Mouse (Mus musculus): ENCODE measurements around the gene Gpr155. TPM values are rescaled to one million over a fixed set of nuclear protein-coding genes. Genes with fewer than 3 reads are reported as not detected.

Gpr155 gene
- polyA plus RNA-seq, 1 experiment from 2014 or later: 4.7 TPM

- peak overlapping the region; percentile 82 for H3K27ac ChIP-seq
- peak overlapping the region; percentile 98 for H3K4me2 ChIP-seq
- no peaks in the 10 kb centered on the region for H3K36me3 ChIP-seq
- no peaks in the 10 kb centered on the region for H3K9me3 ChIP-seq (replicated peaks)
- H3K9ac ChIP-seq: peak overlapping the region; percentile 71
- peaks cover 8% of the 10 kb centered on the region for H3K4me1 ChIP-seq (replicated peaks)
- WGBS: 1% methylated on average over 29 of the region's 29 CpGs
- no peak; the same call in 1 of the 2 replicates for ATAC-seq (replicated peaks; ENCODE audit: insufficient number of reproducible peaks, insufficient read depth, low FRiP score, low read depth)
- H3K27me3 ChIP-seq: no peaks in the 10 kb centered on the region
- peak overlapping the region; percentile 85 for H3K4me3 ChIP-seq
These were observed 574 bp downstream of the Gpr155 start for GRCm38 (mm10) chr2:73385641-73386355.

- Histone ChIP-seq H3K9me3 (replicated peaks) (no peaks in the 10 kb centered on the region), H3K27ac (peak overlapping the region; percentile 82; the same call in 1 of the 2 replicates), H3K9ac (no peak overlapping the region)
These were observed 1.2 kb downstream of the Gpr155 start for GRCm38 (mm10) chr2:73385172-73385571.

DNA sequence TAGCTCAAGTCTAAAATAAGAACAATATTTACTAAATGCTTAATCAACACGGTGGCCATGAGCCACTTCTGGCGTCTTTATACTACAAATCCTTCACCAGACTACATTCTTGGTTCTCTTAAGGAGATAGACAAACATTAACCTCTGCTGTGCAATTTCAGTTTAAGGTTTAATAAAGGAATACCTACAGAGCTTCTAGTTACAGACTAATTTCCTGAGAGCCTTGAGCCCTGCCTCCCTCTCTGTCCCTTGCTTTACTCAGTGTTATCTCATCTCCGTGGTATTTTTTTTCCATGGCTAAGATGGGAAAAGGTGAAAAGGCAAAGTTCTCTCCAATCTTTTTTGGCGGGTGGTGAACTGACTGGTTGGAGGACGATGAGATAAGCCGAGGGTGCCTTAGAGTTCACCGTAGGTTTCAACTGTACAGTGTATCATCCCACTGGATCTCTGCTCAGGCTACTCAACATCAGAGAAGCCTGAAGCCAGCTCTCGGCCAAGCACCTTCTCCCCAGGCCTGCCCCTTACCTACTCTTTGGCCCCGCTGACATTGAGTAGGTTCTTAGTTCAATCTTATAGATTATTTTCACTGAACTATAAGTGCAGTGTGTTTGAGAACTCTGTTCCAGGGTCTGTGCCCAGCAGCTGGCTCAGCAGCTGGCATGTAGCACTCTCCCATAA lies 5.9 kb downstream of the Gpr155 start:
- Histone ChIP-seq H3K4me1 (replicated peaks) (peaks cover 1% of the 10 kb centered on the region; the same call in 1 of the 2 replicates), H3K27me3 (no peaks in the 10 kb centered on the region), H3K27ac (no peak overlapping the region), H3K4me2 (no peak overlapping the region), H3K9me3 (replicated peaks) (no peaks in the 10 kb centered on the region), H3K4me3 (no peak overlapping the region), H3K36me3 (no peaks in the 10 kb centered on the region), H3K9ac (no peak overlapping the region)
- 50% methylated on average over 9 of the region's 9 CpGs for WGBS
- no peak for ATAC-seq (replicated peaks; ENCODE audit: insufficient number of reproducible peaks, insufficient read depth, low FRiP score, low read depth)

More at GRCm38 (mm10) chr2:73385172-73385571, 1.2 kb downstream of the Gpr155 start:
- Histone ChIP-seq H3K4me1 (replicated peaks) (peaks cover 8% of the 10 kb centered on the region), H3K36me3 (no peaks in the 10 kb centered on the region), H3K27me3 (no peaks in the 10 kb centered on the region), H3K4me2 (peak overlapping the region; percentile 98), H3K4me3 (peak overlapping the region; percentile 85)
- no peak for ATAC-seq (replicated peaks; ENCODE audit: insufficient number of reproducible peaks, insufficient read depth, low FRiP score, low read depth)
- 75% methylated on average over 4 of the region's 4 CpGs for WGBS

GRCm38 (mm10) chr2:73379656-73380055 lies 6.7 kb downstream of the Gpr155 start:
- WGBS: 72% methylated on average over 5 of the region's 5 CpGs
- H3K9ac ChIP-seq: no peak overlapping the region
- H3K36me3 ChIP-seq: no peaks in the 10 kb centered on the region
- no peak overlapping the region for H3K4me3 ChIP-seq
- no peak for ATAC-seq (replicated peaks; ENCODE audit: insufficient number of reproducible peaks, insufficient read depth, low FRiP score, low read depth)
- H3K4me2 ChIP-seq: no peak overlapping the region
- H3K4me1 ChIP-seq (replicated peaks): no peaks in the 10 kb centered on the region
- no peaks in the 10 kb centered on the region for H3K27me3 ChIP-seq
- H3K9me3 ChIP-seq (replicated peaks): no peaks in the 10 kb centered on the region
- H3K27ac ChIP-seq: no peak overlapping the region

DNA sequence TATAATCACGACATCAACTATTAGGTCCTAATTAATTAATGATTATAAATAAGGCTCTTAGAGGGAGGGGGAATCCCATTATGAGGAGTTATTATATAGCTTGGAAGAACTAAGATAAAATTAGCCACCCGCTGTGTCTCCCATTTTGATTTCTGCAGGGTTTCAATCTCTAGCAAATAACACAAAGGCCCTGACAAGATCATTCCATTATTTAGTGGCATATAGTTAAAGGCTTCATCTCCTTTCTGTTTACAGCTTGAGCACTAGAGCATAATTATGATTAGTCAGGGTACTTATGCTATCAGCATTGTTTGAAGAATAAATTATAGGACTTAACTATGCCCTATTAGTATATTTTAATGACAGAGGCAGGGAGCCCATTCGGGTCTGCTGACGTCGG lies 8.0 kb downstream of the Gpr155 start:
- no peak overlapping the region for H3K4me2 ChIP-seq
- H3K27ac ChIP-seq: no peak overlapping the region
- no peaks in the 10 kb centered on the region for H3K27me3 ChIP-seq
- H3K9me3 ChIP-seq (replicated peaks): no peaks in the 10 kb centered on the region
- no peaks in the 10 kb centered on the region for H3K4me1 ChIP-seq (replicated peaks)
- H3K4me3 ChIP-seq: no peak overlapping the region
- no peaks in the 10 kb centered on the region for H3K36me3 ChIP-seq
- ATAC-seq (replicated peaks; ENCODE audit: insufficient number of reproducible peaks, insufficient read depth, low FRiP score, low read depth): no peak
- 85% methylated on average over 5 of the region's 5 CpGs for WGBS
- H3K9ac ChIP-seq: no peak overlapping the region

DNA sequence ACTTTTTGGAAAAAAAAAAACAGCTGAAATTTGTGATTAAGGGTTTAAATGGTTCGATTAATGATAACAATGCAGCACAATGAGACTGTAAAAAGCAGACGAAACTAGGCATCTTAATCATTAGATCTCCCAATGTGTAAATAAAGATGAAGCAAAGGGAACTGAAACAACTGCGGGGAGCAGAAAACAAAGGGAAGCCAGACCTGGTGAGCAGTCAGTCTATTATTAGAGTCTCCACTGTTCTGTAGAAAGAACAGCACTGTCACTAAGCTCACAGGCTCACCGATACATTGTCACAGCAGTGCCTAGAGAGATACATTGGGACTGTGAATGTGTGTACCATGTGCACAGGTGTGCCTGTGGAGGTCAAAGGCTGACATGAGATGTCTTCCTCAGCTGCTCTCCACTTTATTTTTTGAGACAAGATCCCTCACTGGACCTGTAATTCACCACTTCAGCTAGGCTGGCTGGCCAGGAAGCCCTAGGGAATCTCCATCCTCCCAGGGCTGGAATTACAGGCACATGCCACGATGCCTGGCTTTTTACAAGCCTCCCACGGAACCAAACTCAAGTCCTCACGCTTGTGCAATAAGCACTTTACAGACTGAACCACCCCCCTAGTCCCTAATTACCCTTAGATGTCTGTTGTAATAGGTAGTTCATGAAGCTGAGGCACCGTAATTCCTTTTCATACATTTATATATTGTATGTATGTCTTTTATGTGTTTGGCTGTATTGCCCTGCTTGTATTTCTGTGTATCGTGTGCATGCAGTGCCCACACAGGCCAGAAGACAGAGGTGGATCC lies 14.6 kb downstream of the Gpr155 start:
- H3K36me3 ChIP-seq: no peaks in the 10 kb centered on the region
- H3K4me3 ChIP-seq: no peak overlapping the region
- no peaks in the 10 kb centered on the region for H3K27me3 ChIP-seq
- no peak; the same call in 1 of the 2 replicates for ATAC-seq (replicated peaks; ENCODE audit: insufficient number of reproducible peaks, insufficient read depth, low FRiP score, low read depth)
- H3K27ac ChIP-seq: peak overlapping the region; percentile 55
- peaks cover 6% of the 10 kb centered on the region; the same call in 1 of the 2 replicates for H3K4me1 ChIP-seq (replicated peaks)
- no peak overlapping the region for H3K9ac ChIP-seq
- H3K4me2 ChIP-seq: peak overlapping the region; percentile 5; the same call in 1 of the 2 replicates
- WGBS: 53% methylated on average over 9 of the region's 9 CpGs
- no peaks in the 10 kb centered on the region for H3K9me3 ChIP-seq (replicated peaks)

- no peaks in the 10 kb centered on the region for H3K4me1 ChIP-seq (replicated peaks)
- H3K9me3 ChIP-seq (replicated peaks): no peaks in the 10 kb centered on the region
- no peak overlapping the region for H3K4me3 ChIP-seq
- no peaks in the 10 kb centered on the region; the same call in 1 of the 2 replicates for H3K36me3 ChIP-seq
- no peak overlapping the region for H3K9ac ChIP-seq
- H3K4me2 ChIP-seq: no peak overlapping the region
- no peak for ATAC-seq (replicated peaks; ENCODE audit: insufficient number of reproducible peaks, insufficient read depth, low FRiP score, low read depth)
- 73% methylated on average over 5 of the region's 5 CpGs for WGBS
- H3K27ac ChIP-seq: no peak overlapping the region
- no peaks in the 10 kb centered on the region for H3K27me3 ChIP-seq
These were observed 22.9 kb downstream of the Gpr155 start for GRCm38 (mm10) chr2:73363448-73363847.

DNA sequence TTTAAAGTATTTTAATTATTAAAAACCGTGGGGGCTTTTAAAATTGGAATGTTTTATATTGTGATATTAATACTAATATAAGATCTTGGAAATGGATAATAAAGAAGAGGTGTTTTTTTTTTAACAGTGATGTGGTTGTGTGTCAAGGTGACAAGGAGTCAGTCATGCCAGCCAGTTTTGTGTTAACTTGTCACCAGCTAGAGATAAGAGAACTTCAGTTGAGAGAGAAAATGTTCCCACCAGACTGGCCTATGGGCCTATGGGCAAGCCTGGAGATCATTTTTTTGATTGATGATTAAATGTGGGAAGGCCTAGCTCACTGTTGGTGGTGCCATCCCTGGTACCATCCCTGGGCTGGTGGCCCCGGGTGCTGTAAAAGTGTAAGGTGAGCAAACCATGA lies 25.8 kb downstream of the Gpr155 start:
- H3K9me3 ChIP-seq (replicated peaks): no peaks in the 10 kb centered on the region
- H3K36me3 ChIP-seq: no peaks in the 10 kb centered on the region; the same call in 1 of the 2 replicates
- no peak for ATAC-seq (replicated peaks; ENCODE audit: insufficient number of reproducible peaks, insufficient read depth, low FRiP score, low read depth)
- H3K4me1 ChIP-seq (replicated peaks): no peaks in the 10 kb centered on the region
- H3K9ac ChIP-seq: no peak overlapping the region
- H3K27ac ChIP-seq: no peak overlapping the region
- 82% methylated on average over 2 of the region's 2 CpGs for WGBS
- no peak overlapping the region for H3K4me2 ChIP-seq
- H3K27me3 ChIP-seq: no peaks in the 10 kb centered on the region
- H3K4me3 ChIP-seq: no peak overlapping the region

- no peak overlapping the region for H3K27ac ChIP-seq
- no peak overlapping the region for H3K4me2 ChIP-seq
- no peak for ATAC-seq (replicated peaks; ENCODE audit: insufficient number of reproducible peaks, insufficient read depth, low FRiP score, low read depth)
- no peaks in the 10 kb centered on the region for H3K4me1 ChIP-seq (replicated peaks)
- no peak overlapping the region for H3K9ac ChIP-seq
- WGBS: 81% methylated on average over 5 of the region's 5 CpGs
- no peaks in the 10 kb centered on the region for H3K27me3 ChIP-seq
- H3K36me3 ChIP-seq: no peaks in the 10 kb centered on the region; the same call in 1 of the 2 replicates
- H3K9me3 ChIP-seq (replicated peaks): no peaks in the 10 kb centered on the region
- H3K4me3 ChIP-seq: no peak overlapping the region
These were observed 26.4 kb downstream of the Gpr155 start for GRCm38 (mm10) chr2:73359941-73360340.

DNA sequence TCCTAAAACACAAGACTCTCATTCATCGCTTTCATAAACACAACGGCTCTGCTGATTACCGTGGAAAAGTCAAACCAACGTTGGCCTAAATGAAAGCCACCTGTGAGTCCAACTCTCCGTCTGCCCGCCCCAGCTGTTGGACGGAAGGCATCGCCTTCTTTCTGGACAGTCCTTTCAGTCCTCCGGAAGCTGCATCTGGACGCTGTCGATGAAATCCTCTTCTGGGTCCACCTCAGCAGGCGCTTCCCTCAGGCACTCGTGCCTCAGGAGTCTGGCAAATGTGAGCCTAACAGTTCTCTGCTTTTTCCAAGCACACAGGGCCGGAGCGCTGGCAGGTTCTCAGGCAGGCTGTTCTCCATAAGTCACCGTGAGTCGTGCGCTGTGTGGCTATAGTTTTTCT lies 29.4 kb downstream of the Gpr155 start:
- no peak overlapping the region for H3K9ac ChIP-seq
- peaks cover 1% of the 10 kb centered on the region; the same call in 1 of the 2 replicates for H3K4me1 ChIP-seq (replicated peaks)
- no peak overlapping the region for H3K27ac ChIP-seq
- ATAC-seq (replicated peaks; ENCODE audit: insufficient number of reproducible peaks, insufficient read depth, low FRiP score, low read depth): no peak
- H3K4me3 ChIP-seq: no peak overlapping the region
- 68% methylated on average over 18 of the region's 18 CpGs for WGBS
- H3K36me3 ChIP-seq: no peaks in the 10 kb centered on the region
- H3K9me3 ChIP-seq (replicated peaks): no peaks in the 10 kb centered on the region
- H3K27me3 ChIP-seq: no peaks in the 10 kb centered on the region
- 0 out of 2 replicates have a peak overlapping the region, but pooled peaks have one; percentile 13 for H3K4me2 ChIP-seq

- H3K4me2 ChIP-seq: peak overlapping the region; percentile 49
- no peaks in the 10 kb centered on the region for H3K27me3 ChIP-seq
- WGBS: 20% methylated on average over 7 of the region's 7 CpGs
- ATAC-seq (replicated peaks; ENCODE audit: insufficient number of reproducible peaks, insufficient read depth, low FRiP score, low read depth): 0 out of 2 replicates have a peak, but pooled peaks have one; percentile 31
- H3K9me3 ChIP-seq (replicated peaks): no peaks in the 10 kb centered on the region
- H3K4me3 ChIP-seq: peak overlapping the region; percentile 20
- H3K36me3 ChIP-seq: no peaks in the 10 kb centered on the region
- peaks cover 5% of the 10 kb centered on the region; the same call in 1 of the 2 replicates for H3K4me1 ChIP-seq (replicated peaks)
- no peak overlapping the region for H3K27ac ChIP-seq
- H3K9ac ChIP-seq: no peak overlapping the region
These were observed 34.4 kb downstream of the Gpr155 start for GRCm38 (mm10) chr2:73351927-73352374.

Measured in heart, embryonic 15.5 days (tissue).